Mouse (Mus musculus) forebrain, embryonic 10.5 days (tissue): Measurements from ENCODE around the gene Neurl3. TPM values are rescaled to one million over a fixed set of nuclear protein-coding genes. Genes with fewer than 3 reads are reported as not detected.

ENCODE experiments used
- DNase-seq: peaks from one replicate; pipeline ENCODE4 v3.0.0-alpha.2; 2017; ENCODE audit warnings: low spot score; ENCODE audit errors: extremely low spot score
- H3K27ac ChIP-seq: fragments of 300-500 bp; sonication (generic); 2 replicates; pipeline ENCODE4 v1.5.1; 2016; ENCODE audit warnings: mild to moderate bottlenecking
- H3K27me3 ChIP-seq: fragments of 300-500 bp; sonication (generic); 2 replicates; pipeline ENCODE4 v1.6.1; 2016; ENCODE audit warnings: mild to moderate bottlenecking; ENCODE audit not compliant: poor library complexity, severe bottlenecking
- H3K36me3 ChIP-seq: fragments of 300-500 bp; sonication (generic); replicated peaks from 2 replicates; pipeline ENCODE4 v1.6.1; 2016; ENCODE audit warnings: mild to moderate bottlenecking, moderate library complexity
- H3K4me1 ChIP-seq: fragments of 300-500 bp; sonication (generic); 2 replicates; pipeline ENCODE4 v1.6.1; 2016
- H3K4me3 ChIP-seq: fragments of 300-500 bp; sonication (generic); 2 replicates; pipeline ENCODE4 v1.5.1; 2016; ENCODE audit warnings: mild to moderate bottlenecking, moderate library complexity
- H3K9me3 ChIP-seq: fragments of 300-500 bp; sonication (generic); 2 replicates; pipeline ENCODE4 v1.6.1; 2016; ENCODE audit warnings: mild to moderate bottlenecking, moderate library complexity
- WGBS: fragments of 180-500 bp; shearing (Covaris S2); methylation state at CpG from one replicate; pipeline ENCODE4 v1.1.7; 2016; 5-methylcytosine and 5-hydroxymethylcytosine counted together
- polyA plus RNA-seq: library from polyadenylated mRNA; unstranded; fragments of >200 nt; fragmentation: Nextera tagmentation; extraction: Ambion mirVana; gene quantifications from 2 replicates; pipeline ENCODE4 v1.2.1, GENCODE M21; 2016

Neurl3 gene
- polyA plus RNA-seq, 1 experiment from 2014 or later: 0.32 TPM

- H3K27me3 ChIP-seq: no peaks in the 10 kb centered on the region
- no peak overlapping the region for H3K4me3 ChIP-seq
- H3K27ac ChIP-seq: no peak overlapping the region
- no peaks in the 10 kb centered on the region for H3K4me1 ChIP-seq
- DNase-seq: no peak
- H3K9me3 ChIP-seq: no peaks in the 10 kb centered on the region
- H3K36me3 ChIP-seq: no peaks in the 10 kb centered on the region
- 95% methylated on average over 6 of the region's 6 CpGs for WGBS
Measured at GRCm38 (mm10) chr1:36281849-36282248, 7.4 kb upstream of the Neurl3 start.

- Histone ChIP-seq H3K27me3 (no peaks in the 10 kb centered on the region), H3K27ac (no peak overlapping the region), H3K9me3 (no peaks in the 10 kb centered on the region), H3K4me1 (no peaks in the 10 kb centered on the region), H3K36me3 (no peaks in the 10 kb centered on the region), H3K4me3 (no peak overlapping the region)
- DNase-seq: no peak
- WGBS: 88% methylated on average over 3 of the region's 3 CpGs
Measured at GRCm38 (mm10) chr1:36280938-36281337, 6.5 kb upstream of the Neurl3 start.

GRCm38 (mm10) chr1:36279202-36279601 lies 4.7 kb upstream of the Neurl3 start:
- H3K4me1 ChIP-seq: no peaks in the 10 kb centered on the region
- no peaks in the 10 kb centered on the region for H3K36me3 ChIP-seq
- H3K27ac ChIP-seq: no peak overlapping the region
- no peaks in the 10 kb centered on the region for H3K27me3 ChIP-seq
- no peaks in the 10 kb centered on the region for H3K9me3 ChIP-seq
- 25% methylated on average over 3 of the region's 3 CpGs for WGBS
- peak; percentile 71 for DNase-seq
- H3K4me3 ChIP-seq: no peak overlapping the region

- WGBS: 21% methylated on average over 7 of the region's 7 CpGs
- Histone ChIP-seq H3K27me3 (0 out of 2 replicates have a peak, but pooled peaks cover under 1% of the 10 kb centered on the region), H3K4me1 (0 out of 2 replicates have a peak, but pooled peaks cover 6% of the 10 kb centered on the region), H3K9me3 (no peaks in the 10 kb centered on the region), H3K27ac (no peak overlapping the region), H3K36me3 (no peaks in the 10 kb centered on the region), H3K4me3 (no peak overlapping the region)
- DNase-seq: peak; percentile 77
Measured at GRCm38 (mm10) chr1:36277267-36278060, 3.0 kb upstream of the Neurl3 start.

- Histone ChIP-seq H3K27ac (no peak overlapping the region), H3K9me3 (no peaks in the 10 kb centered on the region), H3K27me3 (peaks cover 15% of the 10 kb centered on the region; the same call in 1 of the 2 replicates), H3K4me3 (no peak overlapping the region), H3K4me1 (peaks cover 14% of the 10 kb centered on the region), H3K36me3 (no peaks in the 10 kb centered on the region)
- WGBS: 80% methylated on average over 13 of the region's 13 CpGs
- DNase-seq: no peak
Measured at GRCm38 (mm10) chr1:36275635-36276389, 1.3 kb upstream of the Neurl3 start.

- H3K27ac ChIP-seq: no peak overlapping the region
- no peak for DNase-seq
Measured at GRCm38 (mm10) chr1:36273288-36273687, 1.2 kb downstream of the Neurl3 start.

GRCm38 (mm10) chr1:36272546-36272945 lies 1.9 kb downstream of the Neurl3 start:
- H3K27me3 ChIP-seq: peaks cover 40% of the 10 kb centered on the region
- no peaks in the 10 kb centered on the region for H3K36me3 ChIP-seq
- H3K4me3 ChIP-seq: no peak overlapping the region
- 0 out of 2 replicates have a peak overlapping the region, but pooled peaks have one; percentile 8 for H3K27ac ChIP-seq
- no peak for DNase-seq
- H3K9me3 ChIP-seq: no peaks in the 10 kb centered on the region
- WGBS: 82% methylated on average over 5 of the region's 5 CpGs
- peaks cover 26% of the 10 kb centered on the region for H3K4me1 ChIP-seq

More at GRCm38 (mm10) chr1:36273288-36273687, 1.2 kb downstream of the Neurl3 start:
- H3K9me3 ChIP-seq: no peaks in the 10 kb centered on the region
- 59% methylated on average over 9 of the region's 9 CpGs for WGBS
- H3K36me3 ChIP-seq: no peaks in the 10 kb centered on the region
- H3K27me3 ChIP-seq: peaks cover 40% of the 10 kb centered on the region
- H3K4me1 ChIP-seq: peaks cover 26% of the 10 kb centered on the region
- H3K4me3 ChIP-seq: no peak overlapping the region

- H3K4me1 ChIP-seq: peaks cover 26% of the 10 kb centered on the region
- no peaks in the 10 kb centered on the region for H3K9me3 ChIP-seq
- peaks cover 40% of the 10 kb centered on the region for H3K27me3 ChIP-seq
- no peak overlapping the region for H3K4me3 ChIP-seq
- DNase-seq: no peak
- no peaks in the 10 kb centered on the region for H3K36me3 ChIP-seq
- 80% methylated on average over 8 of the region's 8 CpGs for WGBS
- 0 out of 2 replicates have a peak overlapping the region, but pooled peaks have one; percentile 17 for H3K27ac ChIP-seq
Measured at GRCm38 (mm10) chr1:36271516-36272230, 2.8 kb downstream of the Neurl3 start.

GRCm38 (mm10) chr1:36270666-36271065 lies 3.8 kb downstream of the Neurl3 start:
- no peak overlapping the region for H3K4me3 ChIP-seq
- no peak for DNase-seq
- H3K9me3 ChIP-seq: no peaks in the 10 kb centered on the region
- H3K27ac ChIP-seq: peak overlapping the region; percentile 17; the same call in 1 of the 2 replicates
- peaks cover 40% of the 10 kb centered on the region for H3K27me3 ChIP-seq
- H3K36me3 ChIP-seq: no peaks in the 10 kb centered on the region
- WGBS: 64% methylated on average over 3 of the region's 3 CpGs
- peaks cover 26% of the 10 kb centered on the region for H3K4me1 ChIP-seq

GRCm38 (mm10) chr1:36269121-36269795 lies 5.2 kb downstream of the Neurl3 start:
- Histone ChIP-seq H3K4me3 (peak overlapping the region; percentile 30), H3K27ac (no peak overlapping the region), H3K36me3 (no peaks in the 10 kb centered on the region), H3K9me3 (no peaks in the 10 kb centered on the region), H3K27me3 (peaks cover 40% of the 10 kb centered on the region), H3K4me1 (peaks cover 26% of the 10 kb centered on the region)
- 43% methylated on average over 54 of the region's 54 CpGs for WGBS
- DNase-seq: no peak

- Histone ChIP-seq H3K4me3 (no peak overlapping the region), H3K36me3 (no peaks in the 10 kb centered on the region), H3K27ac (no peak overlapping the region), H3K27me3 (peaks cover 40% of the 10 kb centered on the region), H3K4me1 (peaks cover 20% of the 10 kb centered on the region), H3K9me3 (no peaks in the 10 kb centered on the region)
- 94% methylated on average over 3 of the region's 3 CpGs for WGBS
- no peak for DNase-seq
Measured at GRCm38 (mm10) chr1:36267595-36267994, 6.9 kb downstream of the Neurl3 start.

GRCm38 (mm10) chr1:36266293-36266692 lies 8.2 kb downstream of the Neurl3 start:
- Histone ChIP-seq H3K9me3 (no peaks in the 10 kb centered on the region), H3K36me3 (no peaks in the 10 kb centered on the region), H3K27me3 (peaks cover 30% of the 10 kb centered on the region), H3K4me3 (no peak overlapping the region), H3K4me1 (peaks cover 17% of the 10 kb centered on the region), H3K27ac (no peak overlapping the region)
- no peak for DNase-seq
- 89% methylated on average over 6 of the region's 6 CpGs for WGBS
